Mouse (Mus musculus): ENCODE results near the gene Riiad1. TPM values are rescaled to one million over a fixed set of nuclear protein-coding genes. Genes with fewer than 3 reads are reported as not detected.

The Riiad1 gene
- 1 to 10 TPM in 1 of 2 experiments, not detected in 1; 1.7 TPM for total RNA-seq (2023)

DNA sequence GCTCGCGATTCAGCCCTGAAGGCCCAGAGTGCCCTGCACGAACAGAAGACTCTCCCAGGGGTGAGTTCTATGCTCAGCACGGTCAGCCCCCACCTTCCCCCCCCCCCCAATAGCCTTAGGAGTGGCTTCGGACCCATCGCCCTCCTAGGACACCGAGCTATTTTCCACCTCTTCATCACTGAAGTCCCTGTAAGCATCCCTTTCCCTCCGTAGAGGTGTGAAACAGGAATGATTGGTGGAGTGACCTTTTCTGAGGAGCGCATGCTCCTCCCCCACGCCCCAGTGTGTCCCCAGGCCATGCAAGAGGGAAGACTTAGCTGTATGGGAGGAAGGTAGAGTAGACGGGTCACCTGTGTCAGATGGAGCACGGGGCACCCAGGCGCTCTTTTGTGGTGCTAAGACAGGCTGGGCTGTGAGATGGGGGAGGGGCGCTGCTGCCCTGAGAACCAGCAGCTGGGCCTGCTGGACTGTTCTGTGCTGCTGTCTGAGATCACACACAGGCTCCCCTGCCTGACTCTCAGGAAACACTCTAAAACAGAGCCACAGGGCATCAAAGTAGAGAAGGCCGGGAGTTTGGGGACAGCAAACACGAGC is at the start of gene Riiad1:
Gene Riiad1, minus strand, starts transcription at position 51 of the 594 bp plus-strand sequence.

DNA sequence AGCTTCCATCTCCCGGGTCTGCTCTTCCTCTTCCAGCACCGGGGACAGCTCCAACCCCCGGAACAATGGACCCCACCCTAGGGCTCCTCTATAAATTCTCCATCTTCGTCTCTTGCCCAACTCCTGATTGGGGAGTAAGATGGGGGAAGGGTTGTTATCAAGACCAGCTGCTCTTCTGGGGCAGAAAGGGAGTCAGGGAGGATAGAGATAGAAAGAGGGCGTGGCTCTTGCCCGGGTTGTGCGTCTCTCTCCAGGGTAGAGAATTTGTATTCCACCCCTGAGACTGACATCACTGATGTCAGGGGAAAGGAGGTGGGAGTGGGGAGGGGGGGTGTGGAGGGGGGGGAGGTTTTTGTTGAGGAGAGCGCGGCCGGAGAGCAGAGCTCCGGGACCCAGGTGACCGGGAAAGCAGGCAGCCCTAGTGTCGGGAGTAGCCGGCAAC is 2.1 kb downstream of the Riiad1 start, which contains the start of gene Celf3:
Gene Celf3, plus strand, starts transcription at position 315 of the 442 bp plus-strand sequence.

DNA sequence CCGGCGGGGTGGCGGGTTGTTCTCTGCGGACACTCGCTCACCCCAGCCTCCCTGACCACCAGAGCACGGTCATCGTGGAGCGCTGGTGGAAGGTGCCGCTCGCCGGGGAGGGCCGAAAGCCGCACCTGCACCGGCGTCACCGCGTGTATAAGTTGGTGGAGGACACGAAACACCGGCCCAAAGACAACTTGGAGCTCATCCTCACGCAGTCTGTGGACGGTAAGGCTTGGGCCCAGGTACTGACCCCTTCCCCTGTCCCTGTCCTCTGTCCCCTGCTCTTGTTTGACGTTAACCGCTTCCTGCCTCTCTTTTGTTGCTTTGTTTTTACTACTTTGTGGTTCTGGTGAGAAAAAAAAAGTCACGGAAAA is 36.6 kb downstream of the Riiad1 start, which contains the start of gene Oaz3:
Gene Oaz3, minus strand, starts transcription at position 319 of the 368 bp plus-strand sequence.

DNA sequence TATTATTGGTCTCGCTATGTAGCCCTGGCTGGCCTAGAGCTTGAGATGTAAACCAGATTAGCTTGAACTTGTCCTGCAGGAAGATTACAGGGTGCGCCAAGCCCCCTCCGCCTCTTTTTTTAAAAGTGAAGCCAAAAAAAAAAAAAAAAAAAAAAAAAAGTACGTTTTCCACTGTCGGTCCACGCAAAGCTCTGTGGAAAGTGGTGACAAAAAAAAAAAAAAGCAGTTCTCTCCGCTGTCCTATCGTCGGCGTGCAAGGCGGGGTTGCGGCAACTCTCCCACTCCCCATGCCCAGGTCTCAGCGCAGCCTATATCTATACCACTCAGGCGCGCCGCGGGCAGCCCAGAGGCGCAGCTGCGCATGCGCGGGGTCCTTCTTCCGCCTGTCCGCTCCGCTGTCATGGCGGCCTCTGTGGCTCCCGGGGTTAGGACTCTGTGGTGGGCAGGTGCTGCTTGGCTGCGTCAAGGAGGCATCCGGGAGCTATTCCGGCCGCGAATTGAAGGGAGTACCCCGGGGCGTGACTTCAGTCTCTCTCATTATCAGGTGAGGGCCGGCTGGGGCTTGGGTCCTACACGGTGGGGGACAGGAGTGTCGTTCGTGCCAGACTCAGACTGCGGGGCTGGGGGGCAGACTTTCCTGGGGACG is 37.1 kb downstream of the Riiad1 start, which contains the start of gene Mrpl9:
Gene Mrpl9, plus strand, starts transcription at position 368 of the 646 bp plus-strand sequence.

Other genes with a start within 250 kb of the Riiad1 start
- not detected for gene Gm4778, start 216.3 kb downstream of the Riiad1 start, total RNA-seq (2023)
- 1 to 10 TPM; 1.6 to 3.6 TPM for gene Them4, start 170.3 kb downstream of the Riiad1 start, total RNA-seq (2023)
- gene Them5, start 138.2 kb downstream of the Riiad1 start, total RNA-seq (2023) = not detected
- not detected for gene C2cd4d, start 117.9 kb downstream of the Riiad1 start, total RNA-seq (2023)
- gene Rorc, start 107.5 kb downstream of the Riiad1 start, total RNA-seq (2023) = not detected
- not detected for gene Lingo4, start 81.8 kb downstream of the Riiad1 start, total RNA-seq (2023)
- gene Tdrkh, start 67.1 kb downstream of the Riiad1 start, total RNA-seq (2023) = 1 to 10 TPM; 2.1 to 3.0 TPM
- gene Mrpl9, start 37.0 kb downstream of the Riiad1 start, total RNA-seq (2023) = 10 to 100 TPM; 33.2 to 34.5 TPM
- gene Oaz3, start 36.4 kb downstream of the Riiad1 start, total RNA-seq (2023) = not detected
- not detected for gene Celf3, start 2.0 kb downstream of the Riiad1 start, total RNA-seq (2023)
- gene Snx27, start 102.4 kb upstream of the Riiad1 start, total RNA-seq (2023) = 10 to 100 TPM; 36.7 to 37.5 TPM
- not detected for gene Gm10972, start 162.8 kb upstream of the Riiad1 start, total RNA-seq (2023)
- 1 to 10 TPM; 2.9 to 3.4 TPM for gene Tuft1, start 178.5 kb upstream of the Riiad1 start, total RNA-seq (2023)
- gene Selenbp2, start 213.2 kb upstream of the Riiad1 start, total RNA-seq (2023) = not detected

Data from B cell, adult 67 days (primary cell).